Mouse (Mus musculus) cerebellum, adult 2 months (tissue): ENCODE data around the gene Slc6a20a. TPM values are rescaled to one million over a fixed set of nuclear protein-coding genes. Genes with fewer than 3 reads are reported as not detected.

Source experiments
- DNase-seq, 2 experiments: peaks; one replicate each; pipeline ENCODE4 v3.0.0; 2021
- H3K27ac ChIP-seq: fragments of 200-500 bp; 2 replicates; pipeline ENCODE4 v1.5.1; 2012; ENCODE audit warnings: low read length, control low read depth, inconsistent platforms; ENCODE audit not compliant: insufficient read depth
- H3K27me3 ChIP-seq: fragments of 200-500 bp; 2 replicates; pipeline ENCODE4 v1.6.1; 2012; ENCODE audit warnings: inconsistent platforms, mild to moderate bottlenecking, low read length, moderate library complexity; ENCODE audit not compliant: control insufficient read depth, insufficient read depth
- H3K4me1 ChIP-seq: fragments of 200-500 bp; 2 replicates; pipeline ENCODE4 v1.6.1; 2011; ENCODE audit warnings: low read length; ENCODE audit not compliant: control insufficient read depth, insufficient read depth
- H3K4me3 ChIP-seq: fragments of 200-500 bp; replicated peaks from 2 replicates; pipeline ENCODE3; 2011; ENCODE audit warnings: mild to moderate bottlenecking, low read depth, low read length, control low read depth; ENCODE audit not compliant: insufficient read depth
- CTCF ChIP-seq: fragments of 200-500 bp; IDR thresholded peaks from 2 replicates; pipeline ENCODE4 v1.5.1; 2011; ENCODE audit warnings: low read depth, mild to moderate bottlenecking, control low read depth, low read length, moderate library complexity, borderline replicate concordance; ENCODE audit not compliant: insufficient read depth
- POLR2A ChIP-seq: fragments of 200-500 bp; IDR thresholded peaks from 2 replicates; pipeline ENCODE4 v1.6.1; 2011; ENCODE audit warnings: low read length, control low read depth, borderline replicate concordance; ENCODE audit not compliant: insufficient read depth
- WGBS: fragments of 180-500 bp; shearing (Covaris S2); methylation state at CpG from one replicate; pipeline ENCODE4 v1.1.7; 2018; 5-methylcytosine and 5-hydroxymethylcytosine counted together
- polyA plus RNA-seq: library from polyadenylated mRNA; depleted of rRNA; stranded (reverse); fragments of >200 nt; gene quantifications from 2 replicates; pipeline ENCODE4 v1.2.3, GENCODE M21; 2012; rRNA removed

The Slc6a20a gene
- polyA plus RNA-seq, 1 experiment: 10.8 TPM

DNA sequence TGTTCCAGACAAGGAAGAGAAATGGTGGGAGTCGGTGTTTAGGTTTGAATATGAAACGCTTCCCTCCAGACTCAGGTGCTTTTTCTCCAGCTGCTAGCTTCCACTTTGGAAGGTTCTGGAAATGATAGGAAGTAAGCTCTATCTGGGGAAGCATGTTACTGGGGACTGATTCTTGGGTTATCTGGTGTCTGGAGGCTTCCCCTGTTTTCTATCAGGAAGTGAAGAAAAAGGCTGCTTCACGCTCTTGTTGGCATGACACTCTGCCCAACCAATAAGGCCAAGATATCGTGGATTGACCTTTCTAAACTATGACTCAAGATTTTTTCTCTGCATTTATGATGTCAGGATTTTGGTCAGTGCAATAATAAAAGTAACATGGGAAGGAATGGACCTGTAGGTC is 83.5 kb downstream of the Slc6a20a start:
- no peak for DNase-seq
- 94% methylated on average over 4 of the region's 4 CpGs for WGBS
- no peak for TF ChIP-seq CTCF
- no peak for TF ChIP-seq POLR2A
- no peaks in the 10 kb centered on the region for H3K27me3 ChIP-seq
- H3K27ac ChIP-seq: no peak overlapping the region
- H3K4me1 ChIP-seq: no peaks in the 10 kb centered on the region
- no peak overlapping the region for H3K4me3 ChIP-seq

DNA sequence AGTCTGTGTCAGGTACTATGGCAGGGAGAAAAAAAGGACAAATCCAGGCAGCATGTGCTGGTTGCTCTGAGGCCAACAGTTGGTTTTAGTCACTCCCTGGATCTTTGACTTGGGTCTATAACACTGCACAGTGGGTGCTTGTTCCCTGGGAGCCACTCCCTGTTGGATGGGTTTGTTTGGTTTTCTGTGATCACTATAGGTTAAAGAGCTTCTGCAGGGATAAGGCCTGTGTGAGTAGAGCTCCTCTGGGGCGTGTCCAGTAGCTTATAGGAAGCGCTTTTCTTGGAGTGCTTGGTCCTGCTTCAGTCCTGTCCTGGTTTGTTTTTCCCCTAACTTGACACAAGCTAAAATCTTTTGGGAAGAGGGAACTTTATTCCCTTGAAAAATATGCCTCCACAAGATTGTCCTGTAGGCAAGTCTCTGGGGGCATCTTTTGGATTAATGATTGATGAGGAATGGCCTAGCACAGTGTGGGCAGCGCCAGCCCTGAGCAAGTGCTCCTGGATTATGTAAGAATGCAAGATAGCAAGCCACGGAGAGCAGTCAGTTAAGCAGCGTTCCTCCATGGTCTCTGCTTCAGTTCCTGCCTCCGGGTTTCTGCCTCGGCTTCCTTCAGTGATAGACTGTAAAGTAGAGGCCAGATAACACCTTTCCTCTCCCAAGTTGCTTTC is 89.3 kb downstream of the Slc6a20a start:
- no peak for TF ChIP-seq CTCF
- no peak for TF ChIP-seq POLR2A
- WGBS: 91% methylated on average over 7 of the region's 7 CpGs

More for the DNA sequence above, 89.3 kb downstream of the Slc6a20a start:
- Histone ChIP-seq H3K4me3 (no peak overlapping the region), H3K27ac (no peak overlapping the region), H3K27me3 (no peaks in the 10 kb centered on the region), H3K4me1 (no peaks in the 10 kb centered on the region)
- no peak for DNase-seq

Other genes starting within 250 kb of the Slc6a20a start
- gene Limd1, start 200.2 kb downstream of the Slc6a20a start, polyA plus RNA-seq: 5.9 and 6.5 TPM in 2 replicates
- 57.1 and 58.1 TPM in 2 replicates for gene Sacm1l, start 149.1 kb downstream of the Slc6a20a start, polyA plus RNA-seq
- gene Slc6a20b, start 46.3 kb downstream of the Slc6a20a start, polyA plus RNA-seq: 0.25 and 0.41 TPM in 2 replicates
- 0.11 and 0.20 TPM in 2 replicates for gene Ccr9, start 446 bp downstream of the Slc6a20a start, polyA plus RNA-seq
- 22.4 and 25.3 TPM in 2 replicates for gene Lztfl1, start 38.8 kb upstream of the Slc6a20a start, polyA plus RNA-seq
- gene Cxcr6, start 127.6 kb upstream of the Slc6a20a start, polyA plus RNA-seq: 0.06 and 0.07 TPM in 2 replicates
- gene Fyco1, start 173.0 kb upstream of the Slc6a20a start, polyA plus RNA-seq: 17.6 and 18.0 TPM in 2 replicates
- not detected in 2 replicates for gene Xcr1, start 183.1 kb upstream of the Slc6a20a start, polyA plus RNA-seq